8 mouse cellular contexts compared by ENCODE assay signal in the genomic region with DNA sequence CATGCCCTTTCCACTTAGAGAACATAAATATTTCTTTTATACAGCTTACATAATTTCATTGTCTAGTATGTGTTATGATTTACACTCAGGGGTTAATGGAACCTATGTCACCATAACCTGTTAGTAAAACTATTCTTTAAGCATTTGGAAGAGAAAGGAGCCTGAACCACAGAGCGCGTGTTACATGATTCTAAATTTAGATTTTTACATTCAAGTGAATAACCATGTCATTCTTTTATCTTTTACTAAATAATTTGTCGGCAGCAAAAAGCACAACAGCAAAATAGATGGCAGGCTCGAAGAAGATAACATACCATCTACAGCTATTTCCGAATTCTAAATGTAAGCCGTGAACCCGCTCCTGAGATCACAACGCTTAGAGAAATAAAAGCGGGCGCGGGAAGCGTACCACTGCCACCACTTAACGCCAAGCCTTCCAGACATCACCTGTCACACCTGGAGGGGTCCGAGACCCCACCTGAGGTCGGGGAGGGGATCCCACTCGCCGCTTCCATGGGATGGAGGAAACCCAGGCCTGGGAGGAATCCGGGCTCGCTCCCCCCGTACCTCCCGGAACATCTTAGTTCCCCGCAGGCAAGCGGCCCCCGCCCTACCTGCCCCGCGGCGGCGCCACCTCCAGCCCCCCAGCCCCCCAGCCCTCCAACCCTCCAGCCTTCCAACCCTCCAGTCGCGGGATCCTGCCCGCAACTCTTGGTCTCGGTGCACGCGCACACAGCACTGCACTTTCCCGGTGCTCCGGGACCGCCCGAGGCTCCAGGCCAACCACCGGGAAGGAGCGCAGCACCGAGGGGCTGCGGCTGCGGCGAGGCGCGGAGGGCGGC. TPM values are rescaled to one million over a fixed set of nuclear protein-coding genes. Genes with fewer than 3 reads are reported as not detected.
DNase-seq lines count a peak whose midpoint lies in the region; ATAC-seq and TF ChIP-seq lines count a peak whose summit lies in the region.

No protein-coding gene starts in this region.

- no peaks in the 10 kb centered on the region for H3K4me1 ChIP-seq in cerebellum, adult 2 months (ENCODE audit: control insufficient read depth, insufficient read depth, low read length)
- peaks cover 5% of the 10 kb centered on the region; the same call in 1 of the 2 replicates for H3K4me1 ChIP-seq in lung, embryonic 16.5 days (replicated peaks; ENCODE audit: control insufficient read depth, insufficient read depth, low read length)
- peaks cover 12% of the 10 kb centered on the region; the same call in 1 of the 2 replicates for H3K4me1 ChIP-seq in embryonic facial prominence, embryonic 13.5 days
- H3K4me1 ChIP-seq in neural tube, embryonic 14.5 days (ENCODE audit: control insufficient read depth, insufficient read depth, low read length) = 0 out of 2 replicates have a peak, but pooled peaks cover 5% of the 10 kb centered on the region

- peak overlapping the region; percentile 2; the same call in 1 of the 2 replicates for H3K27ac ChIP-seq in cerebellum, adult 2 months (ENCODE audit: insufficient read depth, low read length)
- no peak overlapping the region for H3K27ac ChIP-seq in lung, embryonic 16.5 days (ENCODE audit: low read length)
- no peak overlapping the region for H3K27ac ChIP-seq in embryonic facial prominence, embryonic 13.5 days
- H3K27ac ChIP-seq in neural tube, embryonic 14.5 days (ENCODE audit: low read depth, low read length) = peak overlapping the region; percentile 70

- 2% methylated on average over 47 of the region's 47 CpGs for WGBS in cerebellum, adult 2 months
- 3% methylated on average over 44 of the region's 47 CpGs for WGBS in lung, embryonic 16.5 days
- WGBS in embryonic facial prominence, embryonic 13.5 days = 4% methylated on average over 45 of the region's 47 CpGs
- WGBS in neural tube, embryonic 14.5 days = 4% methylated on average over 38 of the region's 47 CpGs

- no peak; the same call in 1 of the 2 replicates for ATAC-seq in cerebellum, adult (ENCODE audit: insufficient number of reproducible peaks, low FRiP score, low TSS enrichment)
- peak; percentile 16; the same call in 1 of the 2 replicates for ATAC-seq in lung, embryonic 16.5 days (ENCODE audit: low read depth)
- peak; percentile 66 for ATAC-seq in embryonic facial prominence, embryonic 13.5 days (ENCODE audit: insufficient number of reproducible peaks, insufficient read depth, low FRiP score, low TSS enrichment, low read depth)
- peak; percentile 75 for ATAC-seq in neural tube, embryonic 14.5 days (ENCODE audit: low read depth)

- no peak for TF ChIP-seq POLR2A in cerebellum, adult 2 months (IDR thresholded peaks at IDR 0.05; ENCODE audit: borderline replicate concordance, insufficient read depth, low read length)

- no peaks in the 10 kb centered on the region for H3K27me3 ChIP-seq in cerebellum, adult 2 months (ENCODE audit: control insufficient read depth, insufficient read depth, low read length)
- H3K27me3 ChIP-seq in lung, embryonic 16.5 days (ENCODE audit: control insufficient read depth, insufficient read depth, low read depth, low read length) = peaks cover 19% of the 10 kb centered on the region
- peaks cover 23% of the 10 kb centered on the region for H3K27me3 ChIP-seq in embryonic facial prominence, embryonic 13.5 days
- peaks cover 3% of the 10 kb centered on the region; the same call in 1 of the 2 replicates for H3K27me3 ChIP-seq in neural tube, embryonic 14.5 days (ENCODE audit: control insufficient read depth, insufficient read depth, low read length)

- H3K36me3 ChIP-seq in lung, embryonic 16.5 days (ENCODE audit: control insufficient read depth, insufficient read depth, low read length) = no peaks in the 10 kb centered on the region
- H3K36me3 ChIP-seq in embryonic facial prominence, embryonic 13.5 days = no peaks in the 10 kb centered on the region
- no peaks in the 10 kb centered on the region; the same call in 1 of the 2 replicates for H3K36me3 ChIP-seq in neural tube, embryonic 14.5 days (ENCODE audit: control insufficient read depth, insufficient read depth, low read length)

- H3K4me2 ChIP-seq in lung, embryonic 16.5 days (ENCODE audit: low read depth, low read length) = peak overlapping the region; percentile 97
- H3K4me2 ChIP-seq in embryonic facial prominence, embryonic 13.5 days = peak overlapping the region; percentile 94
- H3K4me2 ChIP-seq in neural tube, embryonic 14.5 days (ENCODE audit: low read depth, low read length) = peak overlapping the region; percentile 82

- intact Hi-C loops in left cerebral cortex, postnatal 36 days (cut with DNase I) = loop anchor here (5.0 kb wide), 2 partner anchors 72 to 87 kb away; no protein-coding TSS in a partner anchor

- DNase-seq in cerebellum, adult 2 months = peak in 1 of 2 experiments; percentile 37
- no peak for DNase-seq in lung, postnatal 14 days
- DNase-seq in left cerebral cortex, postnatal 36 days (ENCODE audit: low spot score in 2 of 2) = peak; percentile 15 to 33
- DNase-seq in frontal cortex, adult 2 months (ENCODE audit: extremely low spot score in 1 of 2, low spot score in 1 of 2) = no peak

- TF ChIP-seq CTCF in cerebellum, adult 2 months (IDR thresholded peaks at IDR 0.05; ENCODE audit: borderline replicate concordance, insufficient read depth, low read depth, low read length) = no peak

- peak overlapping the region; percentile 74 for H3K4me3 ChIP-seq in cerebellum, adult 2 months (replicated peaks; ENCODE audit: insufficient read depth, low read depth, low read length)
- peak overlapping the region; percentile 81 for H3K4me3 ChIP-seq in lung, embryonic 16.5 days (ENCODE audit: low read length)
- peak overlapping the region; percentile 77 for H3K4me3 ChIP-seq in embryonic facial prominence, embryonic 13.5 days
- peak overlapping the region; percentile 82 for H3K4me3 ChIP-seq in neural tube, embryonic 14.5 days (ENCODE audit: low read depth, low read length)

- H3K9ac ChIP-seq in lung, embryonic 16.5 days (ENCODE audit: low read length) = peak overlapping the region; percentile 81
- peak overlapping the region; percentile 78 for H3K9ac ChIP-seq in embryonic facial prominence, embryonic 13.5 days
- peak overlapping the region; percentile 74 for H3K9ac ChIP-seq in neural tube, embryonic 14.5 days (replicated peaks; ENCODE audit: low read depth, low read length)

- no peaks in the 10 kb centered on the region for H3K9me3 ChIP-seq in lung, embryonic 16.5 days (ENCODE audit: control insufficient read depth, low read length)
- no peaks in the 10 kb centered on the region for H3K9me3 ChIP-seq in embryonic facial prominence, embryonic 13.5 days
- no peaks in the 10 kb centered on the region for H3K9me3 ChIP-seq in neural tube, embryonic 14.5 days (ENCODE audit: control insufficient read depth, low read length)

RNA-seq across cellular contexts. Expression of gene Mgat4a, which starts 0.6 kb away (rescaled TPM):
- polyA plus RNA-seq in cerebellum, adult 2 months (2012; rRNA removed) = 16.3 and 16.8 TPM in 2 replicates
- polyA plus RNA-seq in lung, embryonic 16.5 days (2015; fragmentation: Nextera tagmentation; extraction: Ambion mirVana) = 6.5 and 7.1 TPM in 2 replicates
- 4.0 and 5.4 TPM in 2 replicates for polyA plus RNA-seq in embryonic facial prominence, embryonic 13.5 days (2015; fragmentation: Nextera tagmentation; extraction: Ambion mirVana)
- total RNA-seq in left cerebral cortex, postnatal 36 days (2021) = 10 to 100 TPM; 28.6 to 32.2 TPM
- polyA plus RNA-seq in neural tube, embryonic 14.5 days (2014; fragmentation: Nextera tagmentation; extraction: Ambion mirVana) = 14.8 and 17.2 TPM in 2 replicates
- 14.9 and 16.2 TPM in 2 replicates for polyA plus RNA-seq in frontal cortex, adult 2 months (2012; rRNA removed)

Comparison
In these comparisons a context has a peak if more than half of its experiments do, and no peak if none do; other contexts are left out.
1. DNase-seq: peak in left cerebral cortex, postnatal 36 days (2 of 2); none in lung, postnatal 14 days (single experiment) and frontal cortex, adult 2 months (0 of 2).
2. H3K27ac ChIP-seq: peak in cerebellum, adult 2 months (single experiment) and neural tube, embryonic 14.5 days (single experiment); none in lung, embryonic 16.5 days (single experiment) and embryonic facial prominence, embryonic 13.5 days (single experiment).
3. Peak in every context shown above with its lines, with median percentiles within 50 percentile points of each other: H3K4me3 ChIP-seq, H3K4me2 ChIP-seq and H3K9ac ChIP-seq.